Mouse (Mus musculus) stomach, postnatal 0 days (tissue): ENCODE data around the gene Itgax.

Experiments used
- CTCF ChIP-seq: IDR thresholded peaks from 2 replicates; pipeline ENCODE4 v1.5.1; 2016; ENCODE audit warnings: antibody characterized with exemption, low read depth, mild to moderate bottlenecking, moderate library complexity
- EP300 ChIP-seq: optimal IDR thresholded peaks from 2 replicates; pipeline ENCODE3; 2016; ENCODE audit warnings: antibody characterized with exemption

GRCm38 (mm10) chr7:128136927-128137326 is 7.6 kb downstream of the Itgax start:
- TF ChIP-seq CTCF = no peak
- no peak for TF ChIP-seq EP300
